Mouse (Mus musculus): ENCODE data around the gene Gabbr2. TPM values are rescaled to one million over a fixed set of nuclear protein-coding genes. Genes with fewer than 3 reads are reported as not detected.

Gene Gabbr2
- polyA plus RNA-seq, 1 experiment = 102 TPM

DNA sequence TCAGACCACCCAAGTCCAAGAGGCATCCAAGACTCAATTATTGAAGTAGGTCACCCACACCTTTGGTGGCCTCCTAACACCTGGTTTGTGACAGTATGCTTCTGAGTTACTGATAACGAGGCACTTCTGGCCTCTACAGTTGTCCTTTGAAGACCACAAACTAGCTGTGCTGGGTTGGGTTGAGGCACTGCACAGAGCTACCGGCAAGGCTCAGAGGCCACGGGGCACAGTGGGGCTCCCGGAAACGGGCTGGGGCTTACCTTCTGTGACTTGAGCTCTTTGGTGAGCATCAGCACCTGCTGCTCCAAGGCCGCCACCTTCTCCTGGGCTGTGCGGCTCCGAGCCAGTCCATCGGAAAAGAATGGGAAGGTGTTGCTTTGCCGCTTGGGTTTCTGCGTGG lies 363.6 kb downstream of the Gabbr2 start:
- Histone ChIP-seq H3K4me3 (replicated peaks; ENCODE audit: insufficient read depth, low read depth, low read length) (no peak overlapping the region), H3K27ac (ENCODE audit: insufficient read depth, low read length) (no peak overlapping the region), H3K27me3 (ENCODE audit: control insufficient read depth, insufficient read depth, low read length) (no peaks in the 10 kb centered on the region), H3K4me1 (ENCODE audit: control insufficient read depth, insufficient read depth, low read length) (peaks cover 14% of the 10 kb centered on the region)
- no peak for DNase-seq
- WGBS = 80% methylated on average over 11 of the region's 11 CpGs
- TF ChIP-seq POLR2A (IDR thresholded peaks at IDR 0.05; ENCODE audit: borderline replicate concordance, insufficient read depth, low read length) = no peak
- no peak for TF ChIP-seq CTCF (IDR thresholded peaks at IDR 0.05; ENCODE audit: borderline replicate concordance, insufficient read depth, low read depth, low read length)

DNA sequence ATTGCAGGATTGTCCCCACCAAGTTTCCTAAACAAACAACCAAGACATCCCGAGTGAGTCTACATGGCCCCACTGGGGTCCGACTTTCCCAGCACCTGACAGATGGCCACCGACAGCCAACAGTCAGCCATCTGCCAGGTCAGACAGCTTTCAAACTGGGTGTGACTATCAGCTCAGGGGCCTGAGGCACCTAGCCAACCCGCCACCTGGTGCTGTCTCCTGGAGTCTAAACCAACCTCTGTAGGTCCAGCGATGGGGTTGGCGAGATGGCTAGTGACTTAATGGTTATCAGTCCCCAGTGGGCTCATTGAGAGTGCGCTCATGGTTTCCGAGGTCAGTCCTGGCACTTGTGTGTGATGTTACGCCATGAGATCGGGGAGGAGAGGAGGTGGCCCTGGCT lies 366.6 kb downstream of the Gabbr2 start:
- WGBS = 15% methylated on average over 10 of the region's 10 CpGs

DNA sequence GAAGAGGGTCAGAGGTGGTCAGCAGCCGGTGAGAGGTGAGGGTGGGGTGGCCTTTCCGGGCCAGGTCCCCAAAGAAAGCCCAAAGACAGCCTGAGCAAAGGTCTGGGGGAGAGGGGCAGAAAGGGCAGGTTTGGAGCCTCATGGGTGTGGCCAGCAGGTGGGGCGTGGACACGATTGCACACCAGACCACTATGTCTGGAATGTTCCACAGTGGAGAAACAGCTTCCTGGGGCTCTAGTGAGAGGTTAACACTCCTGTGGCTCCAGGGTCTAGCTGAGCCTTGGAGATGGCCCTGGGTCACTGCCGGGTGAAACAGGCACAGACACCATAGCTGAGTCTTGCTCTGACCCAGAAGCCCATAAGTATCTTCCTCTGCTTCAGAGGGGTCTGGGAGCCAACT lies 368.7 kb downstream of the Gabbr2 start:
- DNase-seq = no peak
- Histone ChIP-seq H3K4me3 (replicated peaks; ENCODE audit: insufficient read depth, low read depth, low read length) (no peak overlapping the region), H3K27me3 (ENCODE audit: control insufficient read depth, insufficient read depth, low read length) (no peaks in the 10 kb centered on the region), H3K27ac (ENCODE audit: insufficient read depth, low read length) (no peak overlapping the region), H3K4me1 (ENCODE audit: control insufficient read depth, insufficient read depth, low read length) (peaks cover 21% of the 10 kb centered on the region)
- 97% methylated on average over 5 of the region's 5 CpGs for WGBS
- TF ChIP-seq CTCF (IDR thresholded peaks at IDR 0.05; ENCODE audit: borderline replicate concordance, insufficient read depth, low read depth, low read length) (no peak), POLR2A (IDR thresholded peaks at IDR 0.05; ENCODE audit: borderline replicate concordance, insufficient read depth, low read length) (no peak)

More for the DNA sequence above, 366.6 kb downstream of the Gabbr2 start:
- H3K4me3 ChIP-seq (replicated peaks; ENCODE audit: insufficient read depth, low read depth, low read length) = no peak overlapping the region
- no peaks in the 10 kb centered on the region for H3K27me3 ChIP-seq (ENCODE audit: control insufficient read depth, insufficient read depth, low read length)
- peaks cover 20% of the 10 kb centered on the region for H3K4me1 ChIP-seq (ENCODE audit: control insufficient read depth, insufficient read depth, low read length)
- TF ChIP-seq CTCF (IDR thresholded peaks at IDR 0.05; ENCODE audit: borderline replicate concordance, insufficient read depth, low read depth, low read length) (no peak), POLR2A (IDR thresholded peaks at IDR 0.05; ENCODE audit: borderline replicate concordance, insufficient read depth, low read length) (no peak)
- DNase-seq = peak; percentile 87 to 89
- no peak overlapping the region for H3K27ac ChIP-seq (ENCODE audit: insufficient read depth, low read length)

DNA sequence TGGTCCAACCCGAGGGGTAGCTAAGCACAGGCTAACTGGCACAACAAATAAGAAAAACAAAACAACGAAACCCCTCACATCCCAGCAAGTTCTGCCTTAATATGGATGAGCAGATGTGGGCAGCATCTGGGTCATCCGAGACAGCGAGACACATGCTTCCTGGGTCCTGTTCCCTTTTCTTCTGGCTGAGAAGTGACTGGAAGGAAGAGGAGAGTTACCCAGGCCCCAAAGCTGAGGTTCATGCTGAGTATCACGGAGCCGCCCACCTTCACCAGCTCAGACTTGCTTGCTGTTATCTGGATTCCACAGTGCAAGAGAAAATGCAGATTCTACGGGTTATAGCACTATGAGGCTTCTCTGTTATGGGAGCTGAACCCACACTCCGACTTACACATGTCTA lies 370.7 kb downstream of the Gabbr2 start:
- H3K4me1 ChIP-seq (ENCODE audit: control insufficient read depth, insufficient read depth, low read length) = peaks cover 22% of the 10 kb centered on the region
- no peaks in the 10 kb centered on the region for H3K27me3 ChIP-seq (ENCODE audit: control insufficient read depth, insufficient read depth, low read length)
- H3K27ac ChIP-seq (ENCODE audit: insufficient read depth, low read length) = no peak overlapping the region
- TF ChIP-seq POLR2A (IDR thresholded peaks at IDR 0.05; ENCODE audit: borderline replicate concordance, insufficient read depth, low read length) = no peak
- no peak for TF ChIP-seq CTCF (IDR thresholded peaks at IDR 0.05; ENCODE audit: borderline replicate concordance, insufficient read depth, low read depth, low read length)
- whole genome bisulfite sequencing = 91% methylated on average over 8 of the region's 8 CpGs
- no peak for DNase-seq
- H3K4me3 ChIP-seq (replicated peaks; ENCODE audit: insufficient read depth, low read depth, low read length) = no peak overlapping the region

- H3K4me1 ChIP-seq (ENCODE audit: control insufficient read depth, insufficient read depth, low read length) = peaks cover 22% of the 10 kb centered on the region
- no peak overlapping the region for H3K27ac ChIP-seq (ENCODE audit: insufficient read depth, low read length)
- H3K27me3 ChIP-seq (ENCODE audit: control insufficient read depth, insufficient read depth, low read length) = no peaks in the 10 kb centered on the region
- WGBS = 10% methylated on average over 23 of the region's 23 CpGs
- peak in 1 of 2 experiments; percentile 44 for DNase-seq
- TF ChIP-seq POLR2A (IDR thresholded peaks at IDR 0.05; ENCODE audit: borderline replicate concordance, insufficient read depth, low read length) (no peak), CTCF (IDR thresholded peaks at IDR 0.05; ENCODE audit: borderline replicate concordance, insufficient read depth, low read depth, low read length) (peak; percentile 66)
- H3K4me3 ChIP-seq (replicated peaks; ENCODE audit: insufficient read depth, low read depth, low read length) = no peak overlapping the region
Measured at GRCm38 (mm10) chr4:46620330-46620729, 371.3 kb downstream of the Gabbr2 start.

GRCm38 (mm10) chr4:46618196-46618817 lies 373.4 kb downstream of the Gabbr2 start:
- no peaks in the 10 kb centered on the region for H3K27me3 ChIP-seq (ENCODE audit: control insufficient read depth, insufficient read depth, low read length)
- peaks cover 12% of the 10 kb centered on the region for H3K4me1 ChIP-seq (ENCODE audit: control insufficient read depth, insufficient read depth, low read length)
- H3K4me3 ChIP-seq (replicated peaks; ENCODE audit: insufficient read depth, low read depth, low read length) = no peak overlapping the region
- H3K27ac ChIP-seq (ENCODE audit: insufficient read depth, low read length) = no peak overlapping the region
- 80% methylated on average over 11 of the region's 11 CpGs for WGBS
- TF ChIP-seq CTCF (IDR thresholded peaks at IDR 0.05; ENCODE audit: borderline replicate concordance, insufficient read depth, low read depth, low read length) = peak; percentile 28; the same call in 1 of the 2 replicates
- no peak for TF ChIP-seq POLR2A (IDR thresholded peaks at IDR 0.05; ENCODE audit: borderline replicate concordance, insufficient read depth, low read length)
- no peak for DNase-seq

GRCm38 (mm10) chr4:46617408-46617807 lies 374.3 kb downstream of the Gabbr2 start:
- Histone ChIP-seq H3K27me3 (ENCODE audit: control insufficient read depth, insufficient read depth, low read length) (no peaks in the 10 kb centered on the region), H3K4me1 (ENCODE audit: control insufficient read depth, insufficient read depth, low read length) (peaks cover 12% of the 10 kb centered on the region), H3K27ac (ENCODE audit: insufficient read depth, low read length) (no peak overlapping the region), H3K4me3 (replicated peaks; ENCODE audit: insufficient read depth, low read depth, low read length) (no peak overlapping the region)
- TF ChIP-seq POLR2A (IDR thresholded peaks at IDR 0.05; ENCODE audit: borderline replicate concordance, insufficient read depth, low read length) = no peak
- TF ChIP-seq CTCF (IDR thresholded peaks at IDR 0.05; ENCODE audit: borderline replicate concordance, insufficient read depth, low read depth, low read length) = peak; percentile 51; the same call in 1 of the 2 replicates
- no peak for DNase-seq
- WGBS = 78% methylated on average over 6 of the region's 6 CpGs

DNA sequence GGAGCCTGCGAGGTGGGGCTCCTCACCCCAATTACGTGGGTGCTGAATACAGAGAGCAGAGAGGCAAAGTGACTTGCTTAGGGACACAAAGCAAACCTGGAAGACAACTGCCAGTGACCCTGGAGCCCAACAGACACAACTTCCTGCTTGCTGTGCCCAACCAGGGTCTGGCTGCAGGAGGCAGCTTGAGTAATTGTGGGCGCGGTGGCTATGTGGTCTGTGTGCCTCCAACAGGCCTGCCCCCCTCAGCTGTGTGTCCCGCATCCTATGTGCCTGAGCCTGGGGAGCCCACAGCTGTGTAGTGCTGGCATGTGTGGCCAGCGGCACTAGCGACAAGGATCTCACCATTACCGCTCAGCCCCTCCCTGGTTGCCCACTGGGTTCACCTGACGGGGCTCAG lies 377.0 kb downstream of the Gabbr2 start:
- H3K4me3 ChIP-seq (replicated peaks; ENCODE audit: insufficient read depth, low read depth, low read length) = no peak overlapping the region
- H3K27ac ChIP-seq (ENCODE audit: insufficient read depth, low read length) = no peak overlapping the region
- peaks cover 6% of the 10 kb centered on the region; the same call in 1 of the 2 replicates for H3K4me1 ChIP-seq (ENCODE audit: control insufficient read depth, insufficient read depth, low read length)
- no peak for DNase-seq
- WGBS = 92% methylated on average over 9 of the region's 9 CpGs
- no peaks in the 10 kb centered on the region for H3K27me3 ChIP-seq (ENCODE audit: control insufficient read depth, insufficient read depth, low read length)
- TF ChIP-seq POLR2A (IDR thresholded peaks at IDR 0.05; ENCODE audit: borderline replicate concordance, insufficient read depth, low read length) (no peak), CTCF (IDR thresholded peaks at IDR 0.05; ENCODE audit: borderline replicate concordance, insufficient read depth, low read depth, low read length) (no peak)

Data from cerebellum, adult 2 months (tissue).